Mouse (Mus musculus) thymus, postnatal 10 days (tissue): Measurements from ENCODE around the gene Aff3.

ENCODE experiments used
- DNase-seq, 2 experiments: peaks; one replicate each; pipeline ENCODE4 v3.0.0; 2021; ENCODE audit warnings: low spot score in 2 of 2

Aff3 gene

DNA sequence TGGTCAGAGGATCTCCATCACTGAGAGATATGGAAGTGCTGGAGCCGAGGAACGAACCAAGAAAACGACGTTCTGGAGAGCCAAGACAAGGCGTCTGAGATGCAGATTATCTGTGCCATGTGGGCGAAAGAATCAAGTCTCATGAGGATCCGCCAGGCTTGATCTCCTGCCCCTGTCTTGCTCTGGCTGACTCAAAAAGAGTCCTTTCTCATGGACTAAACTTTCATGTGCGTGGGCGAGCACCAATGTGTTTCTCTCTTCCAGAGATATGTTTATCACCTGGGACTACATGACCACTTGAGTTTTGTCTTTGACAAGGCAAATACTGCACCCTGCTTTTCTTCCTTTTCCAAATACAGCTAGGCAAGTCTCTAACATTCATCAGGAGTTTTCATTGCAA lies 6.4 kb downstream of the Aff3 start:
- DNase-seq: no peak

DNA sequence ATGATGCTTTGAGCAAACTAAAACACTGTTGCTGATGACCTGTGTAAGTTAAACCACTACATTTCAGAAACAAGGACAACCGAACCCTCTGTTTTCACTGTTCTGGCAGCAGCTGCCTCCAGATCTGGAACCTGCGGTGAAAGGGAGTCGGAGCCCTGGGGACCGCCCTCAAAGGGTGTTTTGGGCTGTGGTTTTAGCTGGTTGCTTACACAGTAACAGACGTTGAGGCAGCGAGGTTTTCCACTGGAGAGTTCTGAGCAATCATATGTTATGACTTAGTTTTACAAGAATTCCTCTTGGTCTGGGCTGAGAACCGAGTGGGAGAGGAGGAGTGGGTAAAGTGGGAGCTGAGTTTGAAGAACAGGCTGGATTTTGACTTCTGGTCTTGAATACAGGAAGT lies 7.1 kb downstream of the Aff3 start:
- peak; percentile 70 to 74 for DNase-seq

DNA sequence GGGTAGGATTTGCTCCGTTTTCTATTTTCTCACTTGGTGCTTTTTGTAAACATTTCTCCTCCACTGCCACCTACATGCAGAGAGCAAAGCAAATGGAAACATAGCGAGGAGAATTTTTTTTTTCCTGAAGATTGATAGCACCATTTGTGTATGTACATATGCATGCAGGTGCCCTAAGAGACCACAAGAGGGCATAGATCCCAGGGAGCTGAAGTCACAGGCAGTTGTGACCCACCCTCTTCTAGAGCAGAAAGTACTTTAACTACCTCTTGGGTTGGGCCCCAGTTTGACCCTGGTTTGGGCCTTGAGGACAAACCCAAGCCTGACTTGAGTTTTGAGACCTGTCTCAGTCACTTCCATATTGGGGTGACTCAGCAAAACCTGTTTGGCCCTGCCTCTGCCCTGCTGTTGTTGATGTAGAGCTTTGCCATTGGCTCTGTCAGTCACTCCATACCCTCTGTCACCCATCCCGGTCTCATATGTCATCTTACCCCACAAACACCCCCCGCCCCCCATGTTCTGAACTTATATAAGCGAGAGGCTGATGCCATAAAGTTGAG lies 9.7 kb downstream of the Aff3 start:
- DNase-seq: no peak

DNA sequence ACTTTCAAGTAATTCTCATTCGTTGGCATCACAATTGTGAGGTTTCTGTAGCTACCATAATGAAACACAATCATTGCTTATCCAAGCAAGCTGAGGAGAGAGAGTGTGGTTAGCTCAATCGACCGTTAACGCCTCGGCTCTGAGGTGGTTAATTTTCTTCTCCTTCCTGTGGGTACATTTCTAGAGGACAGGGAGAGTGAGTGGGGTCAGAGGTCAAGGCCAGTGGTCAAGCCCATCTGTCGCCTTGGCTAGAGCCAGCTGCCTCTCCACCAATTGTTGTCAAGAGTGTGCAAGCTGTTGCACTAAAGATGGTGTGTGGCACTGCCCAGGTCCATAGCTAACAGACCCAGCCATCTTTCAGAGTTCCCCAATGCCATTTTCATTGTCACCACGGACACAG lies 14.7 kb downstream of the Aff3 start:
- no peak for DNase-seq

DNA sequence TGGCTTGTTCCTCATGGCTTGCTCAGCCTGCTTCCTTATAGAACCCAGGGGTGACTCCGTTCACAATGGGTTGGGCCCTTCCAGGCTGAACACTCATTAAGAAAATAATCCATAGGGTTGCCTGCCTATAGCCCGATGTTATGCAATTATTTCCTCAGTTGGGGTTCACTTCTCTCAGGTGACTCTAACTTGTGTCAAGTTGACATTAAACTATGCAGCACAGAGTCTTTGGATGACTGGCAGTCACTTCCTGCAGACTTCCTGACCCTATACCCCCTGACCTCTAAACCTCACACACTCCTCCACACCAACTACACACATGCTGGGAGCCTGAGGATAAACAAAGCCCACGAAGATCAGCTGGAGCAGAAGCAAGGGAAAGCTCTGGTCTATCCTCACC lies 15.6 kb downstream of the Aff3 start:
- no peak for DNase-seq

DNA sequence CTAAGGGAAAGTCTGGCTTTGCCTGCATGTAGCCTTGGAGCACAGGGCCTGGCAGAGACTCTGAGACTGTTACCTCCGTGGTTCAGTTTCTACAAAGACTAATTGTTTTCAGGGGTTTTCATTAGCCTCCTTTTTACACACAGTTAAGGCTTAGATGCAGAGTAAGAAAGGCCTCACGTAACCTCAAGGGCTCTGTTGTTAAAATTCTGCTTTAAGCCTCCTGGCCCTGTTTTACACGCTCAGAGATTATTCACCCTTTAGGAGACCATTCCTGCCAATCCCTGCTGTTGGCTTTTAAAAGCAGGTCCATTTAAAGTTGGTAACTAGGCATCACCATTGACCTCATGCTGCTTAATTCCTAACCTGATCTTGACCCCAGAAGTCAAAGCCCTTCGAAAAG lies 22.5 kb downstream of the Aff3 start:
- no peak for DNase-seq

DNA sequence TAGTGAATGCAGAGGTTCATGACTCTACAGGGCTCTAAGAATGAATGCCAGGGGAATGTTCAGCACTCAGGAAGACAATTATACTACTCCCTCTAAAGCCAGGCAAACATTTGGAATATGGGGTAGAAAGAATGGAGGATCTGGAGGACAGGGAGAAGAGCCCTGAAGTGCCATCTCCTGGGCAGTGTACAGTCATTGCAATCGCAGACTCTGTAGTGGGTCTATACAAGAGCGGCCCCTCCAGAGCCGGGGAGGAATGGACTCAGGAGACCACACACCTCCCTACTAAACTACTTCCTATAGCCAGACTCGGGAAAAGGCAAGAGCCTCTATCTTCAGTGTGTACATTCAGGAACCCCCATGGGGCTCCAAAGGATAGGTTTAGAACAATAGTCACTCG lies 25.1 kb downstream of the Aff3 start:
- DNase-seq: no peak

DNA sequence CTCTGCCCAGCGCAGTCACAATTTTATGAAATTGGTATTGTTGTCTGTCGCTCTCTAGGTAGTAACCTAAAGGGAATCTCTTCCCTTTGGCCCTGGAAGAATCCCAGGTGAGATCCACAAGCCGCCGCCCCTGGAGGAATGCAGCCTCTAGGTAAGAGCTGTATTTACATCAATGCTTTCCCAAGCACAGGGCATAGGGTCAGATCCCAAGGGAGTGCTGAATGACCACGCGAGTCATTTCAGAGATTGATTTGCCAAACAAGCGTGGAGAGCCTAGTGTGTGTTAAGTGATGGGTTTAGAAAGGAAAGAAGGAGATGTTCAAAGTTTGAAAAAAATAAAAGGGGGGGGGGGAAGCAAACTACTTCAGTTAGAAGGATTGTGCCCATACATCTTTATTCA lies 29.2 kb downstream of the Aff3 start:
- DNase-seq: no peak

DNA sequence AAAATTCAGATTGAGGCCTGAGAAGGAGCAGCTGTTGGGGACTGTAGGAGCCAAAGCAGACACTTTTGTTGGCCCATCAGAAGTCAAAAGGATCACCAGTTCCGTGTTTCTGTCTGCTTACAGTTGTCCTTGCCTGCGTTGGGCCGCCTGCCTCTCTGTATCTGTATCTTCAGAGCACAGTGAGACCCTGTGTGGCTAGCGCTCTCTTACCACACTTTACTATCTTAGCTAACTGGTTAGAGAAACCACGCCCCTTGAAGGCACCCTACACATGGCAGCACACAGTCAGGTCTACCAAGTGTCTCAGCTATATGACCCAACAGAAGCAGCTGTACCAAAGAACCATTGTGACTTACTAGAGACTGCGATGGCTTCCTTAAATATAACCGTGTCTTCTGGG lies 30.7 kb downstream of the Aff3 start:
- no peak for DNase-seq

DNA sequence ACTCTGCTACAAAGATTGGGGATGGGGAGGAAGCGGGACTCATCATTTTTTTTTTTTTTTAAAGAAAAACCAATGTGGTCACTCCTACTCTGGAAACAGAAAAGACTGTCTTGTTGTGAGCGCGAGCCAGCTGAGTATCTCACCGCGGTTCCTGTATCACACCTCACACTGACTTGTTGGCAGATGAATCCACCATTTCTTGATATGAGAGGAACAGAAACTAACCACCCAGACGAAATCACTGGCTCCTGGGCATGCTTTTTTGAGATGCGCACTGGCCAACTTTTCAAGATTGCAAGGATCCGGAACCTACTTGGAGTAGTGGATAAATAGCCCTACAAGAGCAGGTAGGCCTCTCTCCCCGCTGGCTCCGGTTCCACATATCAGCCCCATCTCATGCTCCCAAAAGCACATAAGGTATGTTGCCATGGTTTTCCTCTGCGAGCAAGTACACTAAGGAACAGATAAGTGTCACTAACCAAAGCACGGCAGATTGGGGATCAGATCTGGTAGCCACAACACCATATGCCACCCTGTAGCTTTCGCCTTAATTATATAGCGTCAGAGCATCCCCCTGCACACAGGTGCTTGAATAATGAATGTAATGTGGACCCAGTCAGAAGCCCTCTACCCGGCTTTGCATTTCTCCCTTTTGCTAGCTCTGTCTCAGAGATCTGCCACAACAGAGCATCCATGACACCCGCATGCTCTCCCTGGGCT lies 32.1 kb downstream of the Aff3 start:
- no peak for DNase-seq

DNA sequence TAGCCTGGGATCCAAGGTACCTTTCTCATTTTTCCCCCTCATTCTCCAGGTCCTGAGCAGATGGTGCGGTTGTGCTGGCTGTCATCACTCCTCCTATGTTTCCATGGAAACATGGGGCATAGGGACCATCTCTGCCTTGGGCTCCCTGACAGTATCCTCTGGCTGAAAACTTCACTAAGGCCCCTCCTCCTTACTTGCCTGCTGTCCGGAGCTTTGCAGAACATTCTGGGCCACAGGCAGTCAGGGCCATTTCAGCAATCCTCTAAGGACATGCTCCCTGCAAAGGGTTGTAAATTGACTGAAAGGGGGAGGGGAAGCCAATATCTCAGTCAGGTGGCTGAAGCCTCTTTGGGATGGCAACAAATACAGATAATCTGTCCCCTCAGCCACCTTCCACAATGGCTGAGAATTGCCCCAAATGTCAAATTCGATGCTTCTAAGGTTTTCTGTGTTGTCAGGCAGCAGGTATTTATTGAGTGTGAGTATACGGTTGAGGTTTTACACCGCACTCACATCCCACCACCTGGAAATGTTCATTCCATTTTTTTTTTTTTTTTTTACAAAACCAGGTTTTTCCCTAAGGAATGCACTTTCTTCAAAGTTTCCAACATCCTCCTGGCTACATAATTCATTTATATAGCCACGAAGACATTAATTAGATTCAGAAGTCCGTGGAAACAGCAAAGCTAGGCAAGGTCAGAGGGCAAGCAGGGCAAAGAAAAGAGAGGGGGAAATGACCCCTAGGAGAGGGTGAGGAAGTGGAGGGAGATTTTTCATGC lies 33.1 kb downstream of the Aff3 start:
- no peak for DNase-seq

DNA sequence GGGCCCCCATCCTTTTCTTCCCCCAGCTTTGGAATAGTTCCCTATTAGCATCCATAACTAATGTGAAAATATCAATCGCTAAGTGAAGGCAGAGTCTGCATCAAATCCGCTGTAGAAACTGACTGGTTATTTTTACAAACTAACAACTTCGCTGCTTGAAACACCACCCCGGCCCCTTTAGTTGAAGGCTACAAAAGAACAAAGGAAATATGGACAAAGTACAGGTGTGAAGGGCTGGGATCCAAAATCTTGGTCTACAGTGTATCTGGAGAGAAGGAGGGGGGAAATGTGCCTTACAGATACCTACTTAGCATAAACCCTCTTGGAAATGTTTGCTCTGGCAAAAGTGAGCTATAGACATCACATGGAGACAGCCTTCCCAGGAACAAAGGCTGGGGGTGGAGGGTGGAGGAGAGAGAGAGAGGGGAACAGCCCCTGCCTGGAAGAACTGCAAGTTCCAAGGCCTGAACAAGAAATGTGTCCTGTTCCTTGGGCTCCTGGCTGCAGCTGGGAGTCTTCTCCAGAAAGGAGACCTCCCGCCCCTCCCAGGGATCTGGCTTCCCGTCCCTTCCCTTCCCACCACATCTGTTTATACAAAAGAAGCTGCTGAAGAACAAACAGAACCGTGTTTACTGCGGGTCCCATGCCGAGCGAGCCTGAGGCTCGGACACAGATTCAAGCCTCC lies 35.7 kb downstream of the Aff3 start:
- no peak for DNase-seq

DNA sequence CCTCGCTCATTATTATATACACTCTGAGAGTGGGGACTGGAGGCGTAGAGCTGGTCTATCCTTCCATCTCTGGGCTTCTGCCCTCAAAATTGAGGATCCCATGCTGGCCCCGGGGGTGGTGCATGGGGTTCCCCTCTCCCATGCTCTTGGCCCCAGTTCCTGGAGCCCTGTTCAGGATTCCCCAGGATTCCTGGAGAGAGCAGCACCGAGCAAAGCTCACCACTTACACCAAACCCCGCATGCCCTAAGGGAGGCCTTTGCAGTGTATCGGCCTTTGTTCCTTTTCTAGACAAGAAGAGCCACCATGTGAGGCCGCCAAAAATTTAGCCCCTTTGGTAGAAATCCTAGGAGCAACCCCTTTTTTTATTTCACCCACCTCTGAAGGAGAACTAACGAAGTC lies 36.3 kb downstream of the Aff3 start:
- no peak for DNase-seq

DNA sequence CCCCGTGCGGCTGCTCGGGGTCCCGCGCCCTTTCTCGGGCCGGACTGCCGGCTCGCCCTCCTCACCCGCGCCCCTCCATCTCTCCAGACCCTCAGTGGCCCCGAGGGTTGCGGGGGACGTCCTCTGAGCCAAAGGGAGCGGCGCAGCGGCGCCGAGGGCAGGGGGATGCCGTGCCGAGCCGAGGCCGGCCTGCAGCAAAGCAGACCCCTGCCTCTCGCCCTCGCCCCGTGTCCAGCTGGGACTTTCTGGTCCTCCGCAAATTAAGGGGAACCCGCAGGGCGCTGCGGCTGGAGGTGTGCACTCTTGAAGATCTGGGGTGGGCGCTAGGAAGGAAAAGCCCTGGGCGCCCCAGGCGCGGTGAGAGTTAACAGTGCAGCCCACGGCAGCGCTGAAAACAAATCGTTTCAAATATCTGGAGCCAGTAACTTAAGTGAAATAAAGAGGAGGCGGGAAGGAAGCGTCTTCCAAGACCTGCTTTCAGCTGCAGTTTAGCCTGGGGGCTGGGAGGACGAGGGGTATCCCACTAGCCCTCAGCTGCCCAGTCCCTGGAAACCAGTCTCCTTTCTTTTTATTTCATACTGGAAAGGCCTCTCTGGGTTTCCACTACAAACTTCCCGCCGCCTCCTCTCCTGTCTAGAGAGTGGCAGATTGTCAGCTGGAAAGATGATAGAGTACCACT lies 36.9 kb downstream of the Aff3 start:
- peak in 1 of 2 experiments; percentile 14 for DNase-seq

DNA sequence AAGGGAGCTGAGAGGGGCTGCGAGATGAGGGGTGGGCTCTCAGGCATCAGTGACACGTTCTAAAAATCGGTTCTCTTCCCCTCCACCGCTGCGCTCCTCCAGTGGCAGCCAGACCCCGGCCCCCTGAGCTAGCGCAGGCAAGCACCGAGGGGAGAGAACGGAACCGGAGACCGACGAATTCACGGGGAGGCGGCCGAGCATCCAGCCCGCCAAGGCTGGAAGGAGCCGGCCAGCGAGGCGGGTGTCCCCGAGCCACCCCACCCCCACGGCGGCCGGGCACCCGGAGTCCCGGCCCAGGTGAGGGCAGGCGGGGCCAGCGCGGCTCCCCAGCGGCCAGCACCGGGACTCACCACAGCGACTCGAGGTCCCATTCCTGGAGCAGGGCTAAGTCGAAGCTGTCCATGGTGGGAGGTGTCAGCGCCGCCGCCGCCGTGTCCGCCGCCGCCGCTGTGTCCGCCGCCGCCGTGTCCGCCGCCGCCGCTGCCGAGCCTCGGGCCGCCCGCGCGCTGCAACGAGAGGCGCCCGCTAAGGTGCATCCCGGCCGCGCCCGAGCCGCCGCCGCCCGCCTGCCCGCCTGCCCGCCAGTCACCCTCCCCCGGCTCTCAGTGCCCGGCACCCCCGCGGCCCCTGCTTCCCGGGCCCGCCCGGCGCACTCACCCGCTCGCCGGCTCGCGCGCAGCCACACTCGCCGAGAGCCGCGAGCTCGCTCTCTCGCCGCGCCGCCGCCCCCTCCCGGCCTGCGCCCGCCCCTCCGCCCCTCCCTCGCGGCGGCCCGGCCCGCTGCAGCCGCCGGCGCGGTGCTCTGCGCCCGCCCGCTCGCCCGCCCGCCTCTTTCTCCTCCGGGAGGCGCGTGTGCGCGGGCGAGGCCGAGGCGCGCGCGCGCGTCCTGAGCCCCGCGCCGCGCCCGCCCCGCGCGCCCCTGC lies 37.8 kb downstream of the Aff3 start:
- DNase-seq: peak in 1 of 2 experiments; percentile 35

DNA sequence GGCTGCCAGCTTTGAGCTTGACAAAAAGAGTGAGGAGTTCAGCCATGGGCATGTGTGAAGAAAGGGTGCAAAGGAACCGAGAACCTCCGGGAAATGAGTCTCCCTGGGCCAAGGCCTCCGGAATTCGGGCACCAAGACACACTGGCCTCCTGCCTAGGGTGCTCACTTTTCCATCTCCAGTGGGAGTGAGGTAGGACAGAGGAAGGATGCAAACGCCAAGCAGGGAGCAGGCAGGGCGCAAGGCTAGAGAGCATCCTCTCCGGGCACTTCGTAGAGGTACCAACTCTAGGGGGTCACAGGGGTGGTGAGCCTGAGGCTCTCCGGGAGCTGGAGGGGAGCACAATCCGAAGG lies 38.4 kb downstream of the Aff3 start:
- DNase-seq: no peak

DNA sequence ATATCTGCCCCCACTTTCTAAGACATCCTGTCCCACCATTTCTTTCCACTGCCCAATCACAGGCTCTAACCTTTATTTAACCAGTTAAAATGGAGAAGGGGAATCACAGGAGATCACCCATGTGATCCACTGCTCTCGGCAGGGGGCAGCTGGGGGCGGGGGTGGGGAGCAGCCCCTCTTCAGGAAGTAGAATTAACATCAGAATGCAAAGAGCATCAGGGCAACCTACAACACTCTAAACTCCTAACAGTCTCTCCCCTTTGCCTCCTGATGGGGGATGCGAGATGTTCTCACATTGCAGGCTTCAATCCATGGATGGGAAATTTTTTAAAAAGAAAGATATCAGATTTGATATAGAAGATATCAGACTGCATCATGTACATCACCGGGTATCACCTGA lies 42.9 kb downstream of the Aff3 start:
- DNase-seq: no peak

DNA sequence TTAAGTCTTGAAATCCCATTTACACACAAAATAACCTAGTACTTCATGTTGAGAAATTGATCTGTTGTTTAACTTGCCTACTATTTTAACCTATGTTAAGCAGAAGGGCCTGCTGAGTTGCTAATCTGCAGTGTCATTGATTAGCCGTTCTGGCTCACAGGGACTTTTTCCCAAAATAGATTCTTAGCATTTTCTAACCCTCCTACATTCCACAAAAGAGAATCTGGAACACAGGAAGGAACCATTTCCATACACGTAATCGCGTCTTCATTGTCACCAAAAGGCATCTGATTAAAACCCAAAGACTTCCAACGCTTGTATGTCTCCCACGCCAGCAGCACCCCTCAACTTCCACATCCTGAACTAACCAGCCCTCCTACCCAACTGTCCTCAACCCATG lies 44.4 kb downstream of the Aff3 start:
- DNase-seq: no peak

DNA sequence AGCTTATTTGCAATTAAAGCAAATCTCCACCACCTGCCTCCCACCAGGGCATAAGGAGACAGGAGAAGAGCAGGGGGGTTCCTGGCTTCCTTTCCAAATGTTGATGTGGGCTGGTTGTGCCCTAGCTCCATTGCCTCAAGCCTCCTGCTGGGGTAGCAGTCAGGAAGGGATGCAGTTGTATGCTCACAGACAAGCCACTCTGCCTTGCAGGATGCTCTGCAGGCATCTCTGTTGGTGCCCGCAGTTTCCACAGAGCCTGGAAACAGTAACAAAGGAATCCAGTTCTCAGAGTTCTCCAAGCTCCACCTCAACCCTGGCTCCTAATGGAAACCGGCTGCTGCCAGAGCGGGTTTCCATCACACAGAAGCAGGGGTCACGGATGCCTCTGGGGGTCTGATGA lies 58.0 kb downstream of the Aff3 start:
- no peak for DNase-seq

DNA sequence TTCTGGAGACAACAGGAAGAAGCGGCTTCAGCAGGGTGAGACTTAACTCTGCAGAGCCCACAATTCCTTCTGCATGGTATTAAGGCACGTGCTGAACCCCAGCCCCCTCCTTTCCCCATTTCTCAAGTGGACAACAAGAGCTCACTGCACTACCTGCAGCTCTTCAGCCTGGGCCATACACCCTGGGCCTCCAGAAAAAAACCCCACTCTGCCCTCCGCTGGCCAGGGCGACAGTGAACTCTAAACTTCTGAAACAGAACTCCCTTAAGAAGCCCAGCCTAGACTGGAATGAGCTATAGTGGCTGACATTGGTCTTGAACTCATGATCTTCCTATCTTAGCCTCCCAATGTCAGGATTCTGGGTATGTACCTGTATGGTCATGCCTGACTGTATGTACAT lies 59.3 kb downstream of the Aff3 start:
- DNase-seq: no peak

DNA sequence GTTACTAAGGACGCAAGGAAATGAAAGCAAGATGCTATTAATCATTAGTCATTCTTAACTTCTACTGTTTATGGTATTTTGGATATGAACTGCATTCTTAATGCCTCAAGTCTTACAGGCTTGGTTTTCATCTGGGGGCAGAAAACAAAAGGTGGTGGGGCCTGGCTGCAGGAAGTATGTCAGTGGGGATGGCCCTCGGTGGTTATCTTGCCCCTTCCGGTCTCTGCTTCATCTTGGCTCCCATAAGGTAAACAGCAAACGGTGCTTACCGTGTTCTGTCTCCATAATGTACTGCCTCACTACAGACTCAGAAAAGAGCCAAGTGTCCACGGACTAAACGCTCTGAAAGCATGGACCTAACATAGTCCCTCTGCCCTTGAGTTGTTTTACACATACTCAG lies 60.1 kb downstream of the Aff3 start:
- DNase-seq: no peak
